Mouse (Mus musculus) cerebellum, adult 2 months (tissue): ENCODE measurements around the gene Mamdc2. TPM values are rescaled to one million over a fixed set of nuclear protein-coding genes. Genes with fewer than 3 reads are reported as not detected.

Source experiments
- DNase-seq, 2 experiments: peaks; one replicate each; pipeline ENCODE4 v3.0.0; 2021
- H3K27ac ChIP-seq: fragments of 200-500 bp; 2 replicates; pipeline ENCODE4 v1.5.1; 2012; ENCODE audit warnings: low read length, control low read depth, inconsistent platforms; ENCODE audit not compliant: insufficient read depth
- H3K27me3 ChIP-seq: fragments of 200-500 bp; 2 replicates; pipeline ENCODE4 v1.6.1; 2012; ENCODE audit warnings: inconsistent platforms, mild to moderate bottlenecking, low read length, moderate library complexity; ENCODE audit not compliant: control insufficient read depth, insufficient read depth
- H3K4me1 ChIP-seq: fragments of 200-500 bp; 2 replicates; pipeline ENCODE4 v1.6.1; 2011; ENCODE audit warnings: low read length; ENCODE audit not compliant: control insufficient read depth, insufficient read depth
- H3K4me3 ChIP-seq: fragments of 200-500 bp; replicated peaks from 2 replicates; pipeline ENCODE3; 2011; ENCODE audit warnings: mild to moderate bottlenecking, low read depth, low read length, control low read depth; ENCODE audit not compliant: insufficient read depth
- CTCF ChIP-seq: fragments of 200-500 bp; IDR thresholded peaks from 2 replicates; pipeline ENCODE4 v1.5.1; 2011; ENCODE audit warnings: low read depth, mild to moderate bottlenecking, control low read depth, low read length, moderate library complexity, borderline replicate concordance; ENCODE audit not compliant: insufficient read depth
- POLR2A ChIP-seq: fragments of 200-500 bp; IDR thresholded peaks from 2 replicates; pipeline ENCODE4 v1.6.1; 2011; ENCODE audit warnings: low read length, control low read depth, borderline replicate concordance; ENCODE audit not compliant: insufficient read depth
- WGBS: fragments of 180-500 bp; shearing (Covaris S2); methylation state at CpG from one replicate; pipeline ENCODE4 v1.1.7; 2018; 5-methylcytosine and 5-hydroxymethylcytosine counted together
- polyA plus RNA-seq: library from polyadenylated mRNA; depleted of rRNA; stranded (reverse); fragments of >200 nt; gene quantifications from 2 replicates; pipeline ENCODE4 v1.2.3, GENCODE M21; 2012

Gene Mamdc2
- polyA plus RNA-seq, 1 experiment: 2.7 TPM

DNA sequence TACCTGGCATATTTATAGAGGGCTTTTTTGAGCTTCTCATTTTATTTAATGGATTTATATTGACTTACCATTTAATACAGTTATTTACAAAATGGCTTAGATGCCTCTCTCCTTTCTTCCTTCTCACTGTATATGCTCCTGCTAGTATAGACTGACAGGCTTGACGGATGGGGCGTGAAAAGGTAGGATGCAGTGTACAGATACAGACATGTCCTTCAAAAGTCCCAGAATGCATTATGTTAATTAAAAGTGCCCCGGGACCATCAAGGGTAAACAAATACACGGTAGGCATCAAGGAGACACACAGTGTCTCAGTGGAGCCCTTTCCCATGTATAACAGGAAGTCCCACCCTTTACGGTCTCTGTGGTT is 130.3 kb downstream of the Mamdc2 start:
- H3K4me1 ChIP-seq: no peaks in the 10 kb centered on the region
- H3K27ac ChIP-seq: no peak overlapping the region
- TF ChIP-seq CTCF (no peak), POLR2A (no peak)
- no peak overlapping the region for H3K4me3 ChIP-seq
- WGBS: 88% methylated on average over 5 of the region's 5 CpGs
- no peaks in the 10 kb centered on the region for H3K27me3 ChIP-seq
- no peak for DNase-seq

DNA sequence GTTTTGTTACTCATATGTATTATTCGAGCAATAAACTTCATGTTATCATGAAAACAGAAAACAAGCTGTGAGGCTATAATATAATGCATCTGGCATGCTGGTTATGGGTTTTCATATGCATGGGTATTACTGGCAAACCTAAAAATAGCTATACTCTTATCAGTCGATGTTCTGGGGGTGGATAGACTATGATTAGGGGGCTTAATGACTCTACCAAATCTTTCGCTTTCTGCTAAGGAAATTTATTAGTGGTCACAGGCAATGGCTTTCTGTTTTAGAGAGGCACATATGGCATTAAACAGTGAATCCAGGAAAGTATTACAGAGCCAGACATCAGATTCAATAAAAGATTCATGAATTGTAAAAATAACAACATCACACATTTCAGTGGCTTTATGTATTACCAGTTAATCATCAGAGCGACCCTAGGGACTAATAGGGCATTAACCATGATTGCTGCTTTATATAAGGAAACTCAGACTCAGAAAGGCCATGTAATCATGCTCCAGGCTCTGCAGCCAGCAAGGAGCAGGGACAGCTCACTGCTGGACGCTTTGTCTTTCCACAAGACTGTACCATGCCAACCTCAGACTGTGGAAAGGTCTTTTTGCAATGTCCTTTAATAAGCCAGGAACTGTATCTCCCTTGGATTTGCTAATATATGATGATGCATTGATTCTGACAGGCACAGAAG is 130.8 kb downstream of the Mamdc2 start:
- 45% methylated on average over 5 of the region's 5 CpGs for WGBS
- no peaks in the 10 kb centered on the region for H3K27me3 ChIP-seq
- no peak for TF ChIP-seq CTCF
- TF ChIP-seq POLR2A: no peak

DNA sequence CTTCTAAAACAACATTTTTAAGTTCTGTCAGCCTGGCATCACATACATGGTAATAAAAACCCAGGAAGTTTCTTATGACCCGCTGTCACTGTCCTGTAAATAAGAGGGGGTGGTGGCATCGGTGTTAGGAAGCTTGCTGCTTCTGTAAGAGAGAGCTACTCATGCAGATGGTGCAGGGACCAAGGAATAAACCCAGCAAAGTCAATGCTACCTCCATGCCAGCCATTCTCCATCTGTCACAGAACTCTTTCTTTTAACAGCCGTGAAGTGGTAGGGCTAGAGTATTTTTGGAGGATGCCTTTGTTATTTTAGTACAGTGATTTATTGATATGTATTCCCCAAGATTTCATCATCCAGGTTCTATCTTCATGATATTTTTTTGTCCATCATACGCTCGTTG is 131.4 kb downstream of the Mamdc2 start:
- H3K27me3 ChIP-seq: no peaks in the 10 kb centered on the region
- no peaks in the 10 kb centered on the region for H3K4me1 ChIP-seq
- H3K4me3 ChIP-seq: no peak overlapping the region
- 47% methylated on average over 5 of the region's 5 CpGs for WGBS
- TF ChIP-seq CTCF: no peak
- no peak for TF ChIP-seq POLR2A
- DNase-seq: no peak
- no peak overlapping the region for H3K27ac ChIP-seq

More for the DNA sequence above, 130.8 kb downstream of the Mamdc2 start:
- Histone ChIP-seq H3K27ac (no peak overlapping the region), H3K4me1 (no peaks in the 10 kb centered on the region), H3K4me3 (no peak overlapping the region)
- peak in 1 of 2 experiments; percentile 45 for DNase-seq

DNA sequence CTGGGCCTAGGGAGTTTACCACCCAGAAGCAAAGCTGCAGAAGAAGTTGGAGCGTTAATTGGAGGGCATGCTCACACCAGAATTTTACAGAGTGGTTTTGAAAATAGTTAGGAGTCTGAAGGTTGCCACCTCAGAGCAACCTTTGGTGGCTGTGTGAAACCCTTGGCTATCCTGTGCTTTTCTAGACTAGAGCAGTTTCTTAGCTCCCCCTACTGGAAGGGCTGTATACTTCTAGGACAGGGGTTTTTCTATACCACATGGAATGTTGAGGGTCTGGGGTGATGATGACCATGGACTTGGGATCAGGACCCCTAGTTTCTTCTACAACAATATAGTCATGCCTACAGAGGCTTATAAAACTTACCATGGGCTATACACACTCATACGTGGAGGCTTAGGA is 138.3 kb downstream of the Mamdc2 start:
- DNase-seq: no peak
- WGBS: 97% methylated on average over 2 of the region's 2 CpGs
- H3K27me3 ChIP-seq: no peaks in the 10 kb centered on the region
- TF ChIP-seq POLR2A: no peak
- TF ChIP-seq CTCF: no peak
- no peak overlapping the region for H3K4me3 ChIP-seq
- no peak overlapping the region for H3K27ac ChIP-seq
- no peaks in the 10 kb centered on the region; the same call in 1 of the 2 replicates for H3K4me1 ChIP-seq

DNA sequence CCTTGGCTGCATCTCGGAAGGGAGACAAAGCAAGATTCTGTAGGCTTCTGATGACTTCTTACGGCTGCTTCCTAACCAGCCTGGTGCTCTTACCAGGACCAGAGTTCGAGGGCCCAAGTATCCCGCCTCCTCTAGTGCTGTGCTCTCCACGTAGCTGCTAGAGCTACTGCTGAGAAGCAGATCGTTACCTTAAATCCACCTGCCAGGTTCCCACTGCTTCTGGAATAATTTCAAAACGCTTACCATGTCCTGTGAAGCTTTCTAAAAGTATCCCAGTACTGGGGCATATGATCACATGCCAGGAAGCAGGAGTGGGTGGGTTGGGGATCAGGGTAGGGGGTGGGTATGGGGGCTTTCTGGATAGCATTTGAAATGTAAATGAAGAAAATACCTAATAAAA is 141.6 kb downstream of the Mamdc2 start:
- DNase-seq: peak; percentile 68 to 83
- TF ChIP-seq POLR2A: no peak
- TF ChIP-seq CTCF: no peak
- no peak overlapping the region for H3K4me3 ChIP-seq
- 24% methylated on average over 7 of the region's 7 CpGs for WGBS
- no peaks in the 10 kb centered on the region; the same call in 1 of the 2 replicates for H3K4me1 ChIP-seq
- no peak overlapping the region for H3K27ac ChIP-seq
- H3K27me3 ChIP-seq: no peaks in the 10 kb centered on the region

DNA sequence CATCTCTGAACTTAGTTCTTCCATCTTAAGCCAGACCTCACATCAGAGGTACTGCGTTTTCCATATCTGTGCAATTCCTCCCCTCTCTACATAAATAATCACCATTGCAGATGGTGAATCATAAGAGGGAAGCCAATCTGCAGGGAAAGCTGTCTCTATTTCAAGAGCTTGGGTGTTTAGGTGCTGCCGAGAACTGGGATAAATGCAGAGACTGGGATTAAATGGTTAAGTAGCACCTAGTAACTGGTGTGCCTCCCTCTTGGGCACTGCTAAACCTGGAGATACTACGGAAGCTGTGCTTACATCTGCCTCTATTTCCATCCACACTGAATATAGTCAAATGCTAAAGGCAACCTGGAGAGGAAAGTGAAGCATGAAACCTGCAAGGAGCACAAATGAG is 148.3 kb downstream of the Mamdc2 start:
- DNase-seq: no peak
- WGBS: 95% methylated on average over 3 of the region's 3 CpGs
- TF ChIP-seq POLR2A (no peak), CTCF (no peak)
- H3K27me3 ChIP-seq: no peaks in the 10 kb centered on the region
- no peak overlapping the region for H3K27ac ChIP-seq
- H3K4me3 ChIP-seq: no peak overlapping the region
- H3K4me1 ChIP-seq: no peaks in the 10 kb centered on the region

DNA sequence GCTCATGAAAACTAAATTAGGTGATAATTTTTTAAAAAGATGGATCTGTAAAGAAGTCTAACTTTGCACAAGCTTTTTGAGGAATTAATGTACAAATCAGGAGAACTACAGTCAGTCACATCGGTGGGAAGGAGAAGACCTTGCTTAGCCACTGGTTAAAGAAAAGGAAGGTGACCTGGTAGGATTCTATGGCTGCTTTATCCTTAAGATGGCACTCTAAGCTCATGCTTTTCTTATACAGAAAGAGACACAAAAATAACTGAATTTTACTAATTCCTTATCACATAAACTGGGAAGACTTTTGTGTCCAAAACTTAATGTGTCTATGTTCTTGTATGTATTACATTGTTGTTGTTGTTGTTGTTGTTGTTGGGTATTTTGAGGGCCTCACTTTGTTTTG is 149.3 kb downstream of the Mamdc2 start:
- Histone ChIP-seq H3K4me1 (no peaks in the 10 kb centered on the region), H3K27me3 (no peaks in the 10 kb centered on the region), H3K4me3 (no peak overlapping the region), H3K27ac (no peak overlapping the region)
- 73% methylated on average over 1 of the region's 1 CpGs for WGBS
- DNase-seq: no peak
- TF ChIP-seq POLR2A: no peak
- peak; percentile 20; the same call in 1 of the 2 replicates for TF ChIP-seq CTCF

DNA sequence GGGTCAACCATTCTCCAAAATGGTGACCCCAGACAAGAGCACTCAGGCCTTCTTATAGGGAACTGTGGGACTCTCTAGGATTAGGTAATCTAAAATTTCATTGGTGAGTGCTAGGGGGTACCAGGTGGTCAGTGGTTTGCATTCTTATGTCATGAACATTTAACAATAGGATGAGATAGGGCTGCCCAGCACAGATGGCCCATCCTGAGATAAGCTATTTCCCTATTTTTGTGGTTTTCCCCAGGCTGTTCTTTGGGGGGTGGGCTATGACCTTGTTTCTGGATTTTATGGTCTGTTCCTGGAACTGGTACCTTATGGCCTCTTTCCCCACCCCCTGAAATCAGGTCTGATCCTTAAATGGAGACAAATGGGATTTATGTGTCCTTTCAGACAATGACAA is 151.1 kb downstream of the Mamdc2 start:
- TF ChIP-seq POLR2A (no peak), CTCF (no peak)
- Histone ChIP-seq H3K27ac (no peak overlapping the region), H3K4me1 (no peaks in the 10 kb centered on the region)

DNA sequence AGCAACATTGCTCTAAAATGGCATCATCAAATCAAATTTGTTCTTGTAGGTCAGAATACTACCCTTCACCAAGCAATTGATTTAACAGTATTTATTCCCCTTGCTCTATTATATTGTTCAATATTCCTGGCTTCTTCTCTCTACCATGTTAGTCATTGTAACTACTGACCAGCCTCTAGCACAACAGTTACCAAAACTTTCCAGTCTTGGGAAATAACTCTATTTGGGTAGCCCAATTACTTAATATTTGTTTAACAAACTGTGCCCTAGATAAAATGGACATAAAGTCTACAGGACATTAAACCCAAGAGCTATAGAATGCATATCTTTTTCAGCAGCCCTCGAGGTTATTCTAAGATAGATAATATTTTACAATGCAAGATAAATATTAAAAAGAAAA is 159.0 kb downstream of the Mamdc2 start:
- DNase-seq: no peak
- H3K4me1 ChIP-seq: no peaks in the 10 kb centered on the region
- 78% methylated on average over 1 of the region's 1 CpGs for WGBS
- no peak overlapping the region for H3K4me3 ChIP-seq
- no peak for TF ChIP-seq POLR2A
- no peak for TF ChIP-seq CTCF
- no peak overlapping the region for H3K27ac ChIP-seq
- H3K27me3 ChIP-seq: no peaks in the 10 kb centered on the region

More for the DNA sequence above, 151.1 kb downstream of the Mamdc2 start:
- DNase-seq: no peak
- no peak overlapping the region for H3K4me3 ChIP-seq
- no peaks in the 10 kb centered on the region for H3K27me3 ChIP-seq
